Mouse (Mus musculus) spleen, adult 2 months (tissue): ENCODE results near the gene Tmem189.

ENCODE experiments used
- CTCF ChIP-seq: fragments of 200-500 bp; IDR thresholded peaks from 2 replicates; pipeline ENCODE4 v1.5.1; 2011; ENCODE audit warnings: mild to moderate bottlenecking, inconsistent platforms; ENCODE audit not compliant: insufficient read depth, insufficient read length, insufficient replicate concordance; ENCODE audit errors: extremely low read depth
- POLR2A ChIP-seq: fragments of 200-500 bp; IDR thresholded peaks from 2 replicates; pipeline ENCODE4 v1.6.1; 2011; ENCODE audit warnings: low read depth, low read length, inconsistent platforms

DNA sequence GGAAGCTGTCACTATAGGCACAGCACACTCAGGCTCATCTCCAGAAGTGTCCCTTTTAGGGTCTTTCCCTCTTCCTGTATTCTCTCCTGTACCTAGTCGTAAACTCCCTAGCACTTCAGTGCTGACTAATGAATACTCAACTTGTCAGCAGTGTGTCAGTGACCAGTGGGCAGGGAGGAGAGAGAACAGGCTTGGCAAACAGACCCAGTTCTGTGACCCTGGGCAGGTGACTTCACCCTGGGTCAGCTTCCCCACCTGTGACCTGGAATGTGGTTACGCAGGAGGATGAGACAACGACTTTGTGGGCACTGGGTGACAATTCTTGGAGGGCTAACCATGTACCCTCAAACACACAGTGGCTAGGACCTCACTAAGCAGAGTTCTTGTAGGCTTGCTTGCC, 72.6 kb downstream of the Tmem189 start:
- TF ChIP-seq CTCF (no peak), POLR2A (no peak)
